Mouse (Mus musculus) forebrain, embryonic 16.5 days (tissue): ENCODE results near the gene Vstm2b. TPM values are rescaled to one million over a fixed set of nuclear protein-coding genes. Genes with fewer than 3 reads are reported as not detected.

Experiments
- ATAC-seq: fragments of 200-750 bp; cut with Nextera tagmentation; 2 replicates; pipeline ENCODE4 v1.8.0; 2017; ENCODE audit warnings: mild to moderate bottlenecking, moderate library complexity
- H3K27ac ChIP-seq: fragments of 300-500 bp; sonication (generic); 2 replicates; pipeline ENCODE4 v1.5.1; 2014; ENCODE audit warnings: low read length, control low read depth
- H3K27me3 ChIP-seq: fragments of 300-500 bp; sonication (generic); replicated peaks from 2 replicates; pipeline ENCODE4 v1.6.1; 2014; ENCODE audit warnings: low read length; ENCODE audit not compliant: control insufficient read depth, insufficient read depth
- H3K36me3 ChIP-seq: fragments of 300-500 bp; sonication (generic); 2 replicates; pipeline ENCODE4 v1.6.1; 2014; ENCODE audit not compliant: control insufficient read depth, insufficient read depth
- H3K4me1 ChIP-seq: fragments of 300-500 bp; sonication (generic); replicated peaks from 2 replicates; pipeline ENCODE4 v1.6.1; 2014; ENCODE audit warnings: low read length; ENCODE audit not compliant: control insufficient read depth, insufficient read depth
- H3K4me2 ChIP-seq: fragments of 300-500 bp; sonication (generic); 2 replicates; pipeline ENCODE4 v1.6.1; 2014; ENCODE audit warnings: mild to moderate bottlenecking, low read length, control low read depth
- H3K4me3 ChIP-seq: fragments of 300-500 bp; sonication (generic); replicated peaks from 2 replicates; pipeline ENCODE4 v1.5.1; 2014; ENCODE audit warnings: mild to moderate bottlenecking, low read length, control low read depth
- H3K9ac ChIP-seq: fragments of 300-500 bp; sonication (generic); replicated peaks from 2 replicates; pipeline ENCODE4 v1.6.1; 2014; ENCODE audit warnings: low read depth, low read length, control low read depth
- H3K9me3 ChIP-seq: fragments of 300-500 bp; sonication (generic); 2 replicates; pipeline ENCODE4 v1.6.1; 2016; ENCODE audit warnings: low read length; ENCODE audit not compliant: control insufficient read depth
- WGBS: fragments of 180-500 bp; shearing (Covaris S2); extraction: QIAGEN DNeasy Blood & Tissue Kit; methylation state at CpG from one replicate; pipeline ENCODE4 v1.1.7; 2014; 5-methylcytosine and 5-hydroxymethylcytosine counted together
- polyA plus RNA-seq: library from polyadenylated mRNA; unstranded; fragments of >200 nt; fragmentation: Nextera tagmentation; extraction: Ambion mirVana; gene quantifications from 2 replicates; pipeline ENCODE4 v1.2.1, GENCODE M21; 2015

Vstm2b gene
- 17.8 and 18.8 TPM in 2 replicates for polyA plus RNA-seq

GRCm38 (mm10) chr7:40898096-40898710 is at the start of gene Vstm2b:
TSS of gene Vstm2b (plus strand) at chr7:40898328.
- peaks cover 8% of the 10 kb centered on the region for H3K27me3 ChIP-seq
- peak within 1 kb of the TSS; percentile 95 for H3K4me2 ChIP-seq
- 0 out of 2 replicates have a peak, but pooled peaks have one; percentile 0 for ATAC-seq
- WGBS, result 2% methylated on average over 23 of the region's 35 CpGs
- no peaks in the 10 kb centered on the region for H3K36me3 ChIP-seq
- H3K4me3 ChIP-seq, result peak within 1 kb of the TSS; percentile 68
- H3K27ac ChIP-seq, result peak within 1 kb of the TSS; percentile 54; the same call in 1 of the 2 replicates
- H3K9me3 ChIP-seq, result no peaks in the 10 kb centered on the region
- peaks cover 35% of the 10 kb centered on the region for H3K4me1 ChIP-seq
- H3K9ac ChIP-seq, result peak within 1 kb of the TSS; percentile 79

- Histone ChIP-seq H3K27ac (no peak overlapping the region), H3K4me2 (no peak overlapping the region), H3K4me3 (no peak overlapping the region), H3K9ac (no peak overlapping the region), H3K36me3 (no peaks in the 10 kb centered on the region), H3K9me3 (no peaks in the 10 kb centered on the region), H3K27me3 (no peaks in the 10 kb centered on the region), H3K4me1 (no peaks in the 10 kb centered on the region)
- no peak for ATAC-seq
- WGBS, result 89% methylated on average over 7 of the region's 7 CpGs
These were observed 42.0 kb upstream of the Vstm2b start for GRCm38 (mm10) chr7:40856088-40856625.

GRCm38 (mm10) chr7:40873380-40873990 is 24.6 kb upstream of the Vstm2b start:
- no peak overlapping the region for H3K27ac ChIP-seq
- H3K36me3 ChIP-seq, result no peaks in the 10 kb centered on the region
- peak; percentile 72 for ATAC-seq
- WGBS, result 17% methylated on average over 7 of the region's 7 CpGs
- no peaks in the 10 kb centered on the region for H3K9me3 ChIP-seq
- no peak overlapping the region for H3K4me3 ChIP-seq
- H3K27me3 ChIP-seq, result no peaks in the 10 kb centered on the region
- H3K9ac ChIP-seq, result no peak overlapping the region
- H3K4me2 ChIP-seq, result no peak overlapping the region
- peaks cover 7% of the 10 kb centered on the region for H3K4me1 ChIP-seq

GRCm38 (mm10) chr7:40884855-40885489 is 13.2 kb upstream of the Vstm2b start:
- Histone ChIP-seq H3K4me3 (no peak overlapping the region), H3K27me3 (no peaks in the 10 kb centered on the region), H3K27ac (no peak overlapping the region), H3K4me2 (no peak overlapping the region), H3K4me1 (no peaks in the 10 kb centered on the region), H3K9me3 (no peaks in the 10 kb centered on the region), H3K36me3 (no peaks in the 10 kb centered on the region), H3K9ac (no peak overlapping the region)
- peak; percentile 45; the same call in 1 of the 2 replicates for ATAC-seq
- WGBS, result 42% methylated on average over 8 of the region's 8 CpGs

GRCm38 (mm10) chr7:40888358-40888757 is 9.8 kb upstream of the Vstm2b start:
- WGBS, result 90% methylated on average over 3 of the region's 3 CpGs
- Histone ChIP-seq H3K27me3 (no peaks in the 10 kb centered on the region), H3K36me3 (no peaks in the 10 kb centered on the region), H3K27ac (no peak overlapping the region), H3K9me3 (no peaks in the 10 kb centered on the region), H3K9ac (no peak overlapping the region), H3K4me2 (no peak overlapping the region), H3K4me1 (no peaks in the 10 kb centered on the region), H3K4me3 (no peak overlapping the region)
- no peak for ATAC-seq

- Histone ChIP-seq H3K4me2 (no peak overlapping the region), H3K9ac (no peak overlapping the region), H3K4me3 (no peak overlapping the region), H3K4me1 (peaks cover 27% of the 10 kb centered on the region), H3K36me3 (no peaks in the 10 kb centered on the region), H3K27me3 (peaks cover 8% of the 10 kb centered on the region), H3K9me3 (no peaks in the 10 kb centered on the region), H3K27ac (no peak overlapping the region)
- no peak for ATAC-seq
- WGBS, result 70% methylated on average over 4 of the region's 4 CpGs
These were observed 1.2 kb upstream of the Vstm2b start for GRCm38 (mm10) chr7:40896964-40897363.

- Histone ChIP-seq H3K4me2 (peak overlapping the region; percentile 95), H3K27ac (peak overlapping the region; percentile 54; the same call in 1 of the 2 replicates), H3K9me3 (no peaks in the 10 kb centered on the region), H3K4me3 (peak overlapping the region; percentile 68), H3K36me3 (no peaks in the 10 kb centered on the region), H3K27me3 (peaks cover 8% of the 10 kb centered on the region), H3K9ac (peak overlapping the region; percentile 79), H3K4me1 (peaks cover 35% of the 10 kb centered on the region)
- under 1% methylated on average over 51 of the region's 70 CpGs for WGBS
- peak; percentile 41 for ATAC-seq
These were observed 715 bp downstream of the Vstm2b start for GRCm38 (mm10) chr7:40898711-40899375.

- Histone ChIP-seq H3K4me1 (peaks cover 35% of the 10 kb centered on the region), H3K9ac (peak overlapping the region; percentile 79), H3K27ac (peak overlapping the region; percentile 54; the same call in 1 of the 2 replicates), H3K4me3 (peak overlapping the region; percentile 68), H3K9me3 (no peaks in the 10 kb centered on the region), H3K27me3 (peaks cover 8% of the 10 kb centered on the region), H3K36me3 (no peaks in the 10 kb centered on the region), H3K4me2 (peak overlapping the region; percentile 95)
- under 1% methylated on average over 61 of the region's 61 CpGs for WGBS
- peak; percentile 43 for ATAC-seq
These were observed 1.5 kb downstream of the Vstm2b start for GRCm38 (mm10) chr7:40899376-40900265.
